Mouse (Mus musculus) thymus, postnatal 4 days (tissue): ENCODE results near the gene Nectin3.
"Not testable (repeated sequence)": the region's sequence is repeated elsewhere in the genome, so short reads cannot be mapped to it uniquely, and the experiment has no call there.

Experiments used
- DNase-seq: peaks from one replicate; pipeline ENCODE4 v3.0.0; 2021

Gene Nectin3

DNA sequence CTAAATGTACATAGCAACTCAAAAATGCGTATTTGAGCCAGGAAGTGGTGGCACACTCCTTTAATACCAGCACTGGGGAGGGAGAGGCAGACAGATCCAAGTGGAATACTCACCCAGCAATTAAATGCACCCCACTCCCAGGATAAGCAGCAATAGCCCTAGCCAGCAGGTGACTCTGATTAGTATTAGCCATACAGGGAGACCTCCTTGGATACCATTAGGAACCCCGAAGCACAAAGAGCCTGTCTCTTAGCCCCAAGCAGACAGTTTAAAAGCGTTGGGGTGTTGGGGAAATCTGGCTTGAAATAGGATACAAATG, 87.6 kb downstream of the Nectin3 start:
- no peak for DNase-seq

DNA sequence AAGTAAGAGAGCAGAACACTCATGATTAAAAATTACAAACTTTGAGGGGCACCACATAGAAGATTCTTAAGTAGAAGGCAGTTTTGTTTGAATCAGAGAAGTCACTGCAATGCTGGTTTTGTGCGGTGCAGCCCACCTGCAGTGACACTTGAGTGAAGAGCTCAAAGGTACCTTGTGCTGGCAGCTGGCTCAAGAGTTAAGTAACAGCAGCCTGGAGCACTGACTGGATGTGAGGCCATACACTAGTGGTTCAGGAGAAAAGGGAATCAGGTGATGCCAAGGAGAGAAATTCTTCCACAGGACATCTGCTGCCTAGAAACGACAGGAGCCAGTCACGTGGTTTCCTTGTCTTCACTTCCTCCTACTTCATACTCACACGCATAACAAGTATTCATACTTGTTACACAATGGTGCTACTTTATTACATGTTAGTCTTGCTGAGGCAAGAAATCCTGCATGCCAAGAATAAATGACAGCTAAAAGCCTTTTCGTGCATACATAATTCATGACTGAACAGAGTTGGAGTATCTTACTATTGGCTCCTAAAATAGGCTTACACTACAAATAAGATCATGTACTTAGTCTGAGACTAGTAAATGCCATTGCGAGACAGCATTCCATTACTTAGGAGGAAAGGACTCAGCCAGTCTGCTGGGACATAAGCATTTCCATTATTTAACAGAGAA, 88.1 kb downstream of the Nectin3 start:
- DNase-seq, result no peak

DNA sequence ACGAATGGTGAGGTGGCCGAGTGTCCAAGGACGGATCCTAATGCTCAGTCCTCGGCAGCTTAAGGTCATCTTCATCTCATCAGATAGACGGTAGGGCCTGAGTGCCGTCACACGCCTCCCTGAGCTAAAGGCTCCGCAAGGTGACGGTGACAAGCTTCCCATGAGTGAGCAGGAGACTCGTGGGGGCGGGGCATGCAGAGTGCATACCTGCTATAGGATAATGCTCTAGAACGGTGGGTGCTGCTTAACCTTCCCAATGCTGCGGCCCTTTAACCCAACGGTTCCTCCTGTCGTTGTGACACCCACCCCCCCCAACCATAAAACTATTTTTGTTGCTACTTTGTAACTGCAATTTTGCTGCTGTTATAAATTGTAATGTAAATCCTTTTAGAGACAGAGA, 90.3 kb downstream of the Nectin3 start:
- DNase-seq, result no peak

DNA sequence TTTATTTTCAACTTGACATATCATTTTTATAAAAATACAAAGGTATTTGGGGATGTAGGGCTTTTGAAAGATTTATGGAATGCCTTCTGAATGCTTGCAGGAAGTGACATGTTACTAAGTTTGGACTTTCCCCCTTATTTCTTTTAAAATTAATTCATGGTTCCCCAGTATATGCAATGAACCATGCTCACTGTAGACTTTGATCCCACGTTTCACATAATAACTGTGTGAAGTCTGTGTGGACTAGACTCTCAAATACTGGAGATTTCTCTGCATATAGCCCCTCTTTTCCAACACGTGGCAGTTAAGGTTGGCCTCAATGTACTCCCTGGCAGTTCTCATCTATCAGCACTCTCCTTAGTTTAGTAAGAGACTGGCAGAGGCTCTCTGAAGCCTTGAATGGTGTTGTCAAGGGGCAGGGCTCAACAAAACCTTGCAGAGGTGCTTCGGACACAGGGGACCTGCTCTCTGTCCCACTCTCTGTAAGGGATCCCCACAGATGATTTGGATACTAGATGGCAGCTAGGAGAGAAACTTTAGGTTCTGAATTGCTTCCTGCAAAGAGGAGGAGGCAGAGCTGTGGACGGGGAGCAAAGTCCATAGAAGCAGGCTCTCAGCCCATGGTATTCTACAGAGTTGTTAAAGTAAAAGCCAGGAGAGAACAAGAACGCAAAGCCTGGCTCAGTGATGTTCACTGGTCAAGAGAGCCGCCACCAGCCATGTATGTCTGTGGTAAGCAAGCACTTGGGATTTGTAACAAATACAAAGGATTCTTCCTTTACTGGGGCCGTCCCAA, 91.3 kb downstream of the Nectin3 start:
- DNase-seq, result no peak

DNA sequence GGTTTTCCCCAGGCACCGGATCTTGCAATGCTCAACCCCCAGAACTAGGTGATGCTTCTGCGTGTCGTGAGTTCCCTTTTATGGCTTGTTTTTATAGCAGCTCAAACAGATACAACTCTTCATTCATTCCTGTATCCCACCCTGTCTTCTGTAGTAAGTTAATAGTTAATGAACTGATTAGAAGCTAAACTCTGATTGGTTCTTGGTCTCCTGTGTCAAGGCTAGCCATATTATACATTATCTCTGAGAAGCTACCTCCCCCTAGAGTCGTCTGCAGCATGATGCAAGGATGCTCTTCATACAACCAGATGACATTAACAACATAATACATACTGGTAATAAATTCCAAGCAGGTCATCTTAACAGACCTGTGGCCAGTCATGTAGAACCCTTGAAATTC, 100.4 kb downstream of the Nectin3 start:
- DNase-seq, result no peak

DNA sequence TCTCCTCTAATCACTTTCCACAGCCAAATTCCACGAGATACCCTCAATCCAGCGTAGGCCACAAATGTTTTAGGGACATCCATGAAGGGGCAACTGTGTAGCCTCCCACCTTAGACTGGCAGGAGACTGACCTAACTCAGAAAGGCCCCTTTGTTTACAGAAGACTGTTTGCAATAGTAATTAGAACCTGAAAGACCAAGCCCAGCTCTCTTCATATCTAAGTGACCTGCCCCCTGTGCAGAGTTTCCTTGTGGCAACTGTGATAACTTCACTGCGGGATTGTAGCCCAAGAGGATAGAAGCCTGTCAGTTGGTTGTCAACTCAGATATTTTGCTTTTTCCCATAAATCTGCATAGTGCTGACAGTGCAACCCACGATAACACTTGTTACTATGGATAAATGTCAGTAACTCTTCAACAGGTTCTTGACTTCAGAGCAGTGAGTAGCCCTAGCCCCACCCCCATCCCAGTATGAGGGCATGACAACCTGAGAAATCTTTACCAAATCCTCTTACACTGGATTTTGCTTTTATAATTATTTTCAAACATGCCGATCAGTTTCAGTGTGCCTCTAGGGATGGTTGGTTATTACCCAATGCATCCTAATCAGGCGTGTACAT, 108.8 kb downstream of the Nectin3 start:
- no peak for DNase-seq

DNA sequence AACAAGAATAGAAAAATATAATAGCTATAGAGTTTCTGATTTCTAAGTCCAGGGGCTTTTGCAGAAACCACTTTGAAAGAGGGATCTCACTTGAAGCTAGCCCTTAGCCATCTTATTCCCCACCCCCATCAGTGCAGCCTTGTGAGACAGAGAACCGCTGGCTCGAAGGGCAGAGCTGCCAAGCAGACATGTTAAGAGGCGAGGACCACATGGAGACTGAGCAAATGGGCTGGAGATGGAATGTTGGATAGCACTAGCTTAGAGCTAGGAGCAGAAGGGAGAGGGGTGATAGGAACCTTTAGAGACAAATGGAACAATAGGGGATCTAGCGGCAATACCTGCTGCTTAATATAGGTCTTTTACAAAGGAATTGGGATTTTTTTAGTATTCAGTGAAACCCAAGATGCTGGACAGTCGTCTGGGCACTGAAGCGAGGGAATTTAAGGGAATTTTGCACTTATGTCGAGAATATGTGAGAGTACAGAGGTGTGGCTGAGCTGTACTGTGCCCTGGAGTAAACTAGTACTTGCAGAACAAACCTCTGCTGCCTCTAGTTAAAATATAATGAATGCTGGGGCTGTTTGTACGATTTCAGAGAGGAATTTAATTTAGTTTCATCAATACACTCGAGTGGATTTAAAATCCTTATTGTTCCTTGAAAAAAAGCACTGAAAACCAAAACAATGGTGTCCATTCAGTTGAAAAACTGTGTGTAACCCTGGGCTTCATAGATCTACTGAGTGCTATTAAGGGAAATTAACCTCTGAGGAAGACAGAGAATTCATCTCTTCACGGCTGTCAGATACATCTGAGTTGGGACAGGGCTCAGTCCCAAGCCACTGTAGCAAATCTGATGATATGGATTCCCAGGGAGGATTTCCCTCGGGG, 109.6 kb downstream of the Nectin3 start:
- no peak for DNase-seq

DNA sequence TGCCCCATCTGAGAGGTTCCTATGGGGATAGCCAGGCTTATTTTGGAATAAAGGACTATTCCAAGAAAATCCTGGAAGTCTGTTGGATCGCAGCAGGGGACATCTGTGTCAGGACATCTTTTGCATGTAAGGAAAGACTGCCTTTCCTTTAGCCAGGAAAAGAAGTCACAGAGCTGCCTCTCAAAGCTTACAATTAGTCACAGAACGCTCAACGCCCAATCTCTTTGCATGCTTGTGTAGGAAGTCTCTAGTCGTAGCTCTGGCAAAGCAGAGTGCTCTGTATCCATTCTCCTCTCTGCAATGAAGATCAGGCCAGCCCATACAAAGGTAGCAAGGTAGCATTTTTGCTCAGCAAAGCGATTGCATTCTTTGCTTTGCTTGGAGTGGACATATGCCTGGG, 114.0 kb downstream of the Nectin3 start:
- no peak for DNase-seq

DNA sequence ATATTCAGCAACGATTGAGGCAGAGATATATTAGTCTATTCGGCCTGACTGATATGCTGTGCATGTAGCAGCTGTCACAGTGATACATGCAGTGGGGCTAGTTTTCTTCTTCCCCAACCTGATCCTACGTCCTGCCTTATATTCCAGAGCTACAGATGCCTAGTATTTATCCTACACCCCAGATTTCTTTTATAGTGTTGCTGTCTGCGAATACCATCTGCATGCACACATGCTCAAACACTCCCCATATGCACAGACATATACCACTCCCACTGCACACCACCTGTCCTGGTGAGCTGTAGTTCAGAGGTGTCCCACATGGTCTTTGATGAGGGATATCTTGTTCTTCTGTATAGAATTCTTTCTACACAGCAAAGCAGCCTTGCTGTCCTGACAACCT, 115.0 kb downstream of the Nectin3 start:
- DNase-seq, result no peak

DNA sequence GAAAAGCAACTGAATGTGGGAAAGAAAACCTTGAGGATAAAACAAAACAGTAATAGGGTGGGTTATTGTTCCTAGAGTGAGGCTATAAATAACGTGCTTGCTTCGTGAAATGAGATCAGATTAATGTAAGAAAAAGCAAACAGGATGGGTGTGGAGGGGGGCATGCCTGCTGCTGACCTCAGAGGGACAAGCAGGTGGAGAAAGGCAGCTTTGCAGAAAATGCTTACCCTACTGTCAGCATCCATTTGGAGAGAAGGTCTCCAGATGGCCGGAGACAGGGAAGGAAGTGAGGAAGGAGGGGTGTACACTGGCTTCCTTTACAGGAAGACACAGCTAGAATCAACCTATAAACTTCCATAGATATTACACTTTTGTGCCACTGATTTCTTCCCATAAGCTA, 121.8 kb downstream of the Nectin3 start:
- no peak for DNase-seq

DNA sequence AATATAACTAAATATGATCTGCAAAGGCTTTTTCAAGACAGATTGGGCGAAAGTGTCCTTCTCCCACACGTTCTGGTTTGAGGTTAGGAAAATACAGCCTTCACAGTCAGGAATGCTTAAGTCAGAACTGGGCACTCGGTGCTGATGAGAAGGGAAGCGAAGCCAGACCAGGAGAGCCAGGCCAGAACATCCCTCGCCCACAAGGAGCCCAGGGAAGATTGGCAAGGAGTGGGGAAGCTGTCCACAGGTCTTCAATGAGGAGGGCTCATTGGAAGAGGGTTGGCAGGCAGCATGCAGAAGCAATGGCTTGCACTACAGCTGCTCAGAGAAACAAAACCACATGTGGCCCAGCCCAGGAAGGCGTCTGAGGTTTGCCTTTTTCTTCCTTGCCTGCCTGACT, 136.3 kb downstream of the Nectin3 start:
- DNase-seq, result no peak

DNA sequence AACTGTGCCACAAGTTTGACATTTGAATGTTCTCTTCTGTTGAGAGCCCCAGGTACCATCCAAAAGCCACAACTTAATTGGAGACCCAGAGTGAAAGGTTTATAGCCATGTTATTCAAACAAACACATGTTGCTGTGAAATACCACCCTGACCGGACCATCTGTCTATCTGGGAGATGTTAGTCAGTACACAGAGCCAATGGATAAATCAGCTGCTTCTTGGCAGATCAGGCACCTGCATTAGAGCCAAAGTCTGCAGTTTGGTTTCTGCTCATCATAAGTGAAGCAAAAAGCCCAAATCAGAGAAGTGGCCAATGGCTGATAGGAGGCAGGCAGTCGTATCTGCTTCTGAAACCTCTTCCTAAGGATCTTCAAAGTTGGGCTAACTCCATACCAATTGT, 140.7 kb downstream of the Nectin3 start:
- DNase-seq, result not testable (repeated sequence)

DNA sequence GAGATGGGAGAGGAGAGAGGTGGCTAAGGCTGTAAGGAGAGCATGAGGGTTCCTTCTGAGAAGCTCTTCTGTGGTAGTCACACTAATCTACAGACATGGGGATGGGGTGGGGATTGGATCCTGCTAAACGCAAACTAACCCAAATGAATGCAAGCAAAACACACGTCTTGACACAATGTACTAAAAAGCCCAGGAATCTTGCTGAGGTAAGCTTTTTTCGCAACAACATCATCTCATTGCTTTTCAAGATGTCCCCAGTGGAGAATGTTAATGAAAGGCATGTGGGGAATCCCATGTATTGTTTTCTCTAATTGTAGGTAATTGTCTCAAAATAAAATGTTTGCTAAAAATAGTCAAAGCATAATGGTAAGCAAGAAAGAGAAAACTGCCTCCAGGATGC, 141.7 kb downstream of the Nectin3 start:
- DNase-seq, result no peak
